Mouse (Mus musculus): Measurements from ENCODE around the gene Agbl5.

DNA sequence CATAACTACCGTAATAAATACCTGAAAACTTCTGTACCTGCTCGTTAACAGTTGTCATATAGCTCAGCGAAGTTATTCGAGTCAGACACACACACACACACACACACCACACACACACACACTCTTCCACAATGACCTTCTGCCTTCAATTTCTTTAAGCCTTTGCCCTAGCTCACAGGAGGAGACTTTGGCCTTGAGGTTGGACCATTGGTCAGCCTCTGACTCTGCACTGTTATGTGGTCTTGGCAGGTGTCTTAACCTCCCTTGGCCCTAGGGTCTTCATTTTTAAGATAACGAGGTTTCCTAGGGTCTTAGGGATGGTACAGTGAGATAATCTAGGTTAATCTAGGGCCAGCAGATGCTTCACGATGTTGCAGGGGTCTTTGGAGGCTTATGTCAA, 55.9 kb downstream of the Agbl5 start:
- no peak for TF ChIP-seq CTCF (IDR thresholded peaks at IDR 0.05; ENCODE audit: low read depth, low read length)
- no peak for TF ChIP-seq POLR2A (IDR thresholded peaks at IDR 0.05; ENCODE audit: borderline replicate concordance, low read depth, low read length)
